Mouse (Mus musculus) lung, adult 2 months (tissue): Measurements from ENCODE around the gene Slc35f1.

Experiments
- CTCF ChIP-seq: fragments of 200-500 bp; IDR thresholded peaks from 2 replicates; pipeline ENCODE4 v1.5.1; 2011; ENCODE audit warnings: mild to moderate bottlenecking, low read length, control low read depth; ENCODE audit not compliant: insufficient read depth
- POLR2A ChIP-seq: fragments of 200-500 bp; IDR thresholded peaks from 2 replicates; pipeline ENCODE4 v1.6.1; 2011; ENCODE audit warnings: low read depth, mild to moderate bottlenecking, control low read depth, low read length, borderline replicate concordance; ENCODE audit errors: extremely low read depth

- no peak for TF ChIP-seq CTCF
- no peak for TF ChIP-seq POLR2A
Measured at GRCm38 (mm10) chr10:53035202-53035601, 344.9 kb downstream of the Slc35f1 start.
